Mouse (Mus musculus) hindbrain, embryonic 16.5 days (tissue): ENCODE measurements around the gene Kcnk4. TPM values are rescaled to one million over a fixed set of nuclear protein-coding genes. Genes with fewer than 3 reads are reported as not detected.

Source experiments
- ATAC-seq: fragments of 200-750 bp; cut with Nextera tagmentation; 2 replicates; pipeline ENCODE4 v1.8.0; 2017; ENCODE audit warnings: moderate TSS enrichment, moderate library complexity
- H3K27ac ChIP-seq: fragments of 300-500 bp; sonication (generic); 2 replicates; pipeline ENCODE4 v1.5.1; 2014; ENCODE audit warnings: low read depth, mild to moderate bottlenecking, control low read depth, low read length, moderate library complexity
- H3K27me3 ChIP-seq: fragments of 300-500 bp; sonication (generic); replicated peaks from 2 replicates; pipeline ENCODE4 v1.6.1; 2014; ENCODE audit warnings: low read length; ENCODE audit not compliant: control insufficient read depth, insufficient read depth
- H3K36me3 ChIP-seq: fragments of 300-500 bp; sonication (generic); 2 replicates; pipeline ENCODE4 v1.6.1; 2014; ENCODE audit warnings: mild to moderate bottlenecking, low read length, moderate library complexity, mixed read lengths; ENCODE audit not compliant: control insufficient read depth, insufficient read depth
- H3K4me1 ChIP-seq: fragments of 300-500 bp; sonication (generic); 2 replicates; pipeline ENCODE4 v1.6.1; 2014; ENCODE audit warnings: low read depth, low read length; ENCODE audit not compliant: control insufficient read depth, insufficient read depth
- H3K4me2 ChIP-seq: fragments of 300-500 bp; sonication (generic); 2 replicates; pipeline ENCODE4 v1.6.1; 2014; ENCODE audit warnings: mild to moderate bottlenecking, low read length, control low read depth, moderate library complexity
- H3K4me3 ChIP-seq: fragments of 300-500 bp; sonication (generic); 2 replicates; pipeline ENCODE4 v1.5.1; 2014; ENCODE audit warnings: mild to moderate bottlenecking, low read length, control low read depth, moderate library complexity
- H3K9ac ChIP-seq: fragments of 300-500 bp; sonication (generic); 2 replicates; pipeline ENCODE4 v1.6.1; 2014; ENCODE audit warnings: low read depth, mild to moderate bottlenecking, control low read depth, low read length, moderate library complexity
- H3K9me3 ChIP-seq: fragments of 300-500 bp; sonication (generic); 2 replicates; pipeline ENCODE4 v1.6.1; 2014; ENCODE audit warnings: mild to moderate bottlenecking, low read length, moderate library complexity; ENCODE audit not compliant: control insufficient read depth
- WGBS: fragments of 180-500 bp; shearing (Covaris S2); extraction: QIAGEN DNeasy Blood & Tissue Kit; methylation state at CpG from one replicate; pipeline ENCODE4 v1.1.7; 2014; 5-methylcytosine and 5-hydroxymethylcytosine counted together
- polyA plus RNA-seq: library from polyadenylated mRNA; unstranded; fragments of >200 nt; fragmentation: Nextera tagmentation; extraction: Ambion mirVana; gene quantifications from 2 replicates; pipeline ENCODE4 v1.2.1, GENCODE M21; 2015

The Kcnk4 gene
- polyA plus RNA-seq, 1 experiment from 2014 or later: 19.1 TPM

GRCm38 (mm10) chr19:6928080-6928479, 6.2 kb downstream of the Kcnk4 start:
- no peak overlapping the region for H3K4me2 ChIP-seq
- no peak overlapping the region for H3K9ac ChIP-seq

DNA sequence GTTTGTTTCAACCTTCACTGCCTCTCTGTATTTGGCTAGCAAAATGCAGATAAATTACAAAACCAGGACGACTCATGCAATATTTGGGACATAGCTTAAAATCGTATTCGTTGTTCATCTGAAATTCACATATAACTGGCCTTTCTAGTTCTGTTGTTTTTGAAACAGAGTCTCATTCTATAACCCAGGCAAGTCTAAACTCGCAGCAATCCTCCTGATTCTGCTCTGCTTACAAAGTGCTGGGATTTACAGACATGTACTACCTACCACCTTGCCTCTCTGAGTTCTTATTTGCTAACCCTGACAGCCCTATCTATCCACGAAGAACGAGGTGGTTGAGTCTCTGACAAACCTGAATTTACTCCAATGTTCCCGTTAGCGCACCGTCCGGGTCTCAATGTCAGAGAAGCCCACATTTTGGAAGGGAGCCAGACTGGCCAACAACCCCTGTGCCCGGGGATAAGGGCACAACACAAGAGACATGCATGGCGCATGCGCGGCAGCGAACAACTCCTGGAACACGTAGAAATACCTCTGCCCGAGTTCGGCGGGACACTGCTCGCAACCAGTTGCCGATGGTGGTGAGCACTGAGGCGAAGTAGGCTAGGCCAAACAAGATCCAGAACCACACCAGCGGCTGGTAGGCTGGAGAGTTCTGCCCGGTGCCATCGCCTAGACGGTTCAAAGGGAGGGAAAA, 7.6 kb downstream of the Kcnk4 start:
- H3K4me1 ChIP-seq: peaks cover 13% of the 10 kb centered on the region
- peaks cover 61% of the 10 kb centered on the region for H3K27me3 ChIP-seq
- H3K9ac ChIP-seq: no peak overlapping the region
- 13% methylated on average over 26 of the region's 26 CpGs for WGBS
- H3K9me3 ChIP-seq: no peaks in the 10 kb centered on the region
- no peak for ATAC-seq
- H3K27ac ChIP-seq: no peak overlapping the region
- H3K36me3 ChIP-seq: no peaks in the 10 kb centered on the region
- peak overlapping the region; percentile 50 for H3K4me2 ChIP-seq
- peak overlapping the region; percentile 21 for H3K4me3 ChIP-seq

More at GRCm38 (mm10) chr19:6928080-6928479, 6.2 kb downstream of the Kcnk4 start:
- H3K27me3 ChIP-seq: peaks cover 73% of the 10 kb centered on the region
- no peak overlapping the region for H3K4me3 ChIP-seq
- H3K27ac ChIP-seq: no peak overlapping the region
- 15% methylated on average over 9 of the region's 9 CpGs for WGBS
- no peak for ATAC-seq
- H3K9me3 ChIP-seq: no peaks in the 10 kb centered on the region
- H3K36me3 ChIP-seq: no peaks in the 10 kb centered on the region
- H3K4me1 ChIP-seq: peaks cover 13% of the 10 kb centered on the region

GRCm38 (mm10) chr19:6925611-6926329, 8.5 kb downstream of the Kcnk4 start:
- no peak overlapping the region for H3K4me3 ChIP-seq
- ATAC-seq: no peak
- no peaks in the 10 kb centered on the region for H3K9me3 ChIP-seq
- H3K4me2 ChIP-seq: no peak overlapping the region
- WGBS: 6% methylated on average over 38 of the region's 40 CpGs
- H3K4me1 ChIP-seq: peaks cover 16% of the 10 kb centered on the region
- H3K36me3 ChIP-seq: no peaks in the 10 kb centered on the region
- no peak overlapping the region for H3K27ac ChIP-seq
- no peak overlapping the region for H3K9ac ChIP-seq
- H3K27me3 ChIP-seq: peaks cover 58% of the 10 kb centered on the region

- Histone ChIP-seq H3K4me1 (peaks cover 21% of the 10 kb centered on the region), H3K4me3 (peak within 1 kb of the TSS; percentile 2; the same call in 1 of the 2 replicates), H3K27ac (no peak within 1 kb of the TSS), H3K9me3 (no peaks in the 10 kb centered on the region), H3K27me3 (peaks cover 57% of the 10 kb centered on the region), H3K9ac (peak within 1 kb of the TSS; percentile 1; the same call in 1 of the 2 replicates), H3K4me2 (peak within 1 kb of the TSS; percentile 29), H3K36me3 (no peaks in the 10 kb centered on the region)
- ATAC-seq: no peak
- 3% methylated on average over 9 of the region's 9 CpGs for WGBS
Observed at GRCm38 (mm10) chr19:6925307-6925573, 9.1 kb downstream of the Kcnk4 start, which contains the start of gene Catsperz. Catsperz (minus strand) TSS chr19:6925380.

GRCm38 (mm10) chr19:6924461-6925306, 9.6 kb downstream of the Kcnk4 start:
- H3K4me3 ChIP-seq: peak overlapping the region; percentile 2; the same call in 1 of the 2 replicates
- H3K27ac ChIP-seq: no peak overlapping the region
- H3K36me3 ChIP-seq: no peaks in the 10 kb centered on the region
- H3K9ac ChIP-seq: peak overlapping the region; percentile 1; the same call in 1 of the 2 replicates
- WGBS: 2% methylated on average over 39 of the region's 39 CpGs
- no peak for ATAC-seq
- peaks cover 54% of the 10 kb centered on the region for H3K27me3 ChIP-seq
- peaks cover 26% of the 10 kb centered on the region for H3K4me1 ChIP-seq
- H3K9me3 ChIP-seq: no peaks in the 10 kb centered on the region
- H3K4me2 ChIP-seq: peak overlapping the region; percentile 29

- no peaks in the 10 kb centered on the region for H3K9me3 ChIP-seq
- no peak for ATAC-seq
- peaks cover 26% of the 10 kb centered on the region for H3K4me1 ChIP-seq
- no peak overlapping the region for H3K4me2 ChIP-seq
- no peak overlapping the region for H3K27ac ChIP-seq
- WGBS: 62% methylated on average over 6 of the region's 6 CpGs
- H3K36me3 ChIP-seq: no peaks in the 10 kb centered on the region
- H3K9ac ChIP-seq: no peak overlapping the region
- H3K27me3 ChIP-seq: peaks cover 47% of the 10 kb centered on the region
- H3K4me3 ChIP-seq: no peak overlapping the region
Observed at GRCm38 (mm10) chr19:6922901-6923735, 11.2 kb downstream of the Kcnk4 start.

- H3K27me3 ChIP-seq: peaks cover 35% of the 10 kb centered on the region
- H3K4me3 ChIP-seq: peak within 1 kb of the TSS; percentile 87
- ATAC-seq: peak; percentile 96
- H3K4me1 ChIP-seq: peaks cover 25% of the 10 kb centered on the region
- peak within 1 kb of the TSS; percentile 87 for H3K27ac ChIP-seq
- peak within 1 kb of the TSS; percentile 86 for H3K4me2 ChIP-seq
- under 1% methylated on average over 61 of the region's 66 CpGs for WGBS
- no peaks in the 10 kb centered on the region for H3K36me3 ChIP-seq
- H3K9me3 ChIP-seq: no peaks in the 10 kb centered on the region
- H3K9ac ChIP-seq: peak within 1 kb of the TSS; percentile 95
Observed at GRCm38 (mm10) chr19:6921647-6922567, 12.4 kb downstream of the Kcnk4 start, which contains the start of gene Esrra. Esrra (minus strand) TSS chr19:6921813.
